Mouse (Mus musculus): Measurements from ENCODE around the gene Ppp1r11.
A peak's percentile ranks its signal among the peaks of the same experiment; 100 is the strongest.
"Not testable (repeated sequence)": the region's sequence is repeated elsewhere in the genome, so short reads cannot be mapped to it uniquely, and the experiment has no call there.

Gene Ppp1r11

GRCm38 (mm10) chr17:36950981-36951947, at the start of gene Ppp1r11:
TSS of gene Ppp1r11 (minus strand) at chr17:36951741.
- peak; percentile 96 for DNase-seq (ENCODE audit: low read depth, low spot score)

GRCm38 (mm10) chr17:37000863-37001262, 49.3 kb upstream of the Ppp1r11 start, which contains the start of gene Zfp57:
TSS of gene Zfp57 (plus strand) at chr17:37001163.
- DNase-seq (ENCODE audit: low read depth, low spot score): no peak

DNA sequence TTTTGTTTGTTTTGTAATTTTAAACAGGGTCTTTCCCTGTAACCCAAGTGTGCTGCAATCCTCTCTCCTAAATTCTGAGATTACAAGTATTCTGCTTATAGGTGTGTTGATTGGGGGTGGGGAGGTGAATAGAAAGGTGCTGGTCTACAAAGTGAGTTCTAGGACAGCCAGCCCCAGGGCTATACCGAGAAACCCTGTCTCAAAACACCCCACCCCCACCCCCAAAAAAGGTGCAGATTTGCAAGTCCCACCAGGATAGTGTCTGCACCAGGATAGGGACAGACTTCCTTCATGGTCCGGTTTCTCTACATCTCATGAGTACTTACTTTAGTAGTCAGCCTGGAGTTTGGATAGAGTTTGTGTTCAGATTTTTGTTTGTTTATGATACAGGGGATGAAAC, 46.9 kb upstream of the Ppp1r11 start:
- DNase-seq (ENCODE audit: low read depth, low spot score): no peak

GRCm38 (mm10) chr17:36997033-36997735, 45.6 kb upstream of the Ppp1r11 start:
- peak; percentile 73 for DNase-seq (ENCODE audit: low read depth, low spot score)

- DNase-seq (ENCODE audit: low read depth, low spot score): no peak
Observed at GRCm38 (mm10) chr17:36995448-36995847, 43.9 kb upstream of the Ppp1r11 start.

DNA sequence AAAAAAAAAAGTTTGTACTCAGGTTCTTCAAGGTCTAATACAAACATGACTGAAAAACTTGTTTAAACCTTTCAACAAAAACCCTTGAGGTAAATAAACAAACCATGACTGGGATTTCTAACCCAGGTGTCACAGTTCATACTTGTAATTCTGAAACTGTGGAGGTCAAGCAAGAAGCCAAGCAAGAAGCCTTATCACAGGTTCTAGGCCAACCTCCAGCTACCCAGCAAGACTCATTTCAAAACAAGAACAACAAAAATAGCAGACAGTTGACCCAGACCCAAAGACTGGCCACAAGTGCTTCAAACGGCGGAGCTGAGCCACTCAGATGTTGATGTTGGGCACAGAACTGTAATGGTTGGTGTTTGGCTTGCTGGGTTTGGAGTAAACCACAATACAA, 43.0 kb upstream of the Ppp1r11 start:
- no peak for DNase-seq (ENCODE audit: low read depth, low spot score)

DNA sequence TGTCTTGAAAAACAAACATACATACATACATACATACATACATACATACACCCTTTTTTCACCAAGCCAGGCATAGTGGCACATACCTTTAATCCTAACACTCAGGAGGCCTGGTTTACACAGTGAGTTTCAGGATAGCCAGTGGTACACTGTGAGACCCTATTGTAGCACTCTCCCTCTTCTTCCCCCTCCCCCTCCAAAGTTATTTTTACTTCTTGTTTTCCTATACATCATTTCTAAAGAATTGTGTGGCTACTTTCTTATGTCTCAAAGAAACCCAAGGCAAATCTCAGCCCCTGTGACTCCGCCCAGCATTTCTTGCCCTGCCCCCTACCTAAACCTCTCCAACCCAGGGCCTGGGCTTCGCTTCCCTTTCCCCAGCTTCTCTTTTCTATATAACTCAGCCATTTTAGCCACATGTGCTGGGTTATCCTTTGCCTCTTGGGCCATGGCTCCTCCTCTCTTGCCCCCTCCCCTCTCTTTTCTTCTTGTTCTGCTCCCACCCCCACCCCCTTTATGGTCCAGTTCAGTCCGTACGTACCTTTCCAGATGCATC, 42.3 kb upstream of the Ppp1r11 start:
- no peak for DNase-seq (ENCODE audit: low read depth, low spot score)

GRCm38 (mm10) chr17:36992336-36993104, 41.0 kb upstream of the Ppp1r11 start:
- DNase-seq (ENCODE audit: low read depth, low spot score): no peak

GRCm38 (mm10) chr17:36990630-36991029, 39.1 kb upstream of the Ppp1r11 start:
- not testable (repeated sequence) for DNase-seq (ENCODE audit: low read depth, low spot score)

DNA sequence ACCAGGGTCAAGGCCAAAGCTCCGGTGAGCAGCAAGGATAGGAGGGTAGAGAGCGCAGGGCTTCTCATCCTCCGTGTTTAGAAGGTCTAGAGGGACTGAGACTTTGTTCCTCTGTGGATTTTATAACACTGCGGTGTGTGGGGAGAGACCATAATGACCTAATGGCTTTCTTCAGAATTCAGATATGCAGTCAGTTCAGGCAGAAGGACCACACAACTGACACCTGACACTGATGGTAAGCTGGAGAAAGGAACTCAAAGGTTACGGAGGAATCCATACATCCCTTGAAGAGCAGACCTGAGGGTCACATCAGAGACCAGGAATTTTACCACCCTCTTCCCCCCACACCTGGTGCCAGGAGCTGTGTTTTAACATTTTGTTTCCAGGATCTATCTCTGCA, 37.9 kb upstream of the Ppp1r11 start, which contains the start of gene H2-M5:
Gene H2-M5, minus strand, starts transcription at position 101 of the 400 bp plus-strand sequence.
- no peak for DNase-seq (ENCODE audit: low read depth, low spot score)

- DNase-seq (ENCODE audit: low read depth, low spot score): no peak
Observed at GRCm38 (mm10) chr17:36988475-36988874, 36.9 kb upstream of the Ppp1r11 start.

- no peak for DNase-seq (ENCODE audit: low read depth, low spot score)
Observed at GRCm38 (mm10) chr17:36982253-36983155, 31.0 kb upstream of the Ppp1r11 start.

DNA sequence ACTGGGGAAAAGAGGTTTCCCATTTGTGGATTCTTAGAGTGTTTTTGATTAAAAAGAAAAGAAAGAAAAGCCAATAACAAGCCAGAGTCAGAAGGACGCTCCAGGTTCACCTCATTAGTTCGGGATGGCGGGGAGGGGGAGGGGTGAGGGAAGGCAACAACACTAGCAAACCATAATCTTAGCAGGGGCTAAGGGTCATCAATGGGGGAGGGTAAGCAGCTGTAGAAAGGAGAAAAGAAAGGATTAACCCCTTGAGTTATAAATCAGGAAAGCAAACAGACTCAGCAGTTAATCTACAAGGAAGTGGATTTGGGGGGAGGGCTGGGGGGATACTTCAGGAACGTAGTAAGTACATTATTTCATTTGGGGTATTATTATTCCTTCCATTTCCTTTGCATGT, 30.3 kb upstream of the Ppp1r11 start:
- no peak for DNase-seq (ENCODE audit: low read depth, low spot score)

GRCm38 (mm10) chr17:36981221-36981813, 29.8 kb upstream of the Ppp1r11 start, which contains the start of gene 2410137M14Rik:
TSS of gene 2410137M14Rik (minus strand) at chr17:36981237.
- DNase-seq (ENCODE audit: low read depth, low spot score): no peak

GRCm38 (mm10) chr17:36973271-36973787, 21.8 kb upstream of the Ppp1r11 start:
- no peak for DNase-seq (ENCODE audit: low read depth, low spot score)

DNA sequence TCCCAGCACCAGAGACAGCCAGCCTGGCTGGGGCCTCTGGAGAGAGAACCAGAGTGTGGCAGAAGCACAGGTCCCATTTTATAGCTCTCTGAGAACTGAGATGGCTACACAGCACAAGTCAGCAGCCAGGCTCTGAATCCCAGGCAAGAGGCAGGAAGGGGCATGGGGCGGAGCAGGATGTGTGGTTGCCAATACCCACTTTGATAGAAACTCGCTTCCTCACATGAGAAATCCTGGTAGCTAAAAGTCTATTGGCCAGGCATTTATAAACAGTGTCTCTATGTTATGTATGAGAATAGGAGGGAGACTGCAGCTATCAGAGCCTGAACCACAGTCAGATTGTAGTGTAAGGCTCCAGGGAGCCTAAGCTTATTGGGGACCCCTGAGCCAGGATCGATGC, 21.2 kb upstream of the Ppp1r11 start:
- DNase-seq (ENCODE audit: low read depth, low spot score): no peak

GRCm38 (mm10) chr17:36971172-36971850, 19.8 kb upstream of the Ppp1r11 start:
- DNase-seq (ENCODE audit: low read depth, low spot score): no peak

DNA sequence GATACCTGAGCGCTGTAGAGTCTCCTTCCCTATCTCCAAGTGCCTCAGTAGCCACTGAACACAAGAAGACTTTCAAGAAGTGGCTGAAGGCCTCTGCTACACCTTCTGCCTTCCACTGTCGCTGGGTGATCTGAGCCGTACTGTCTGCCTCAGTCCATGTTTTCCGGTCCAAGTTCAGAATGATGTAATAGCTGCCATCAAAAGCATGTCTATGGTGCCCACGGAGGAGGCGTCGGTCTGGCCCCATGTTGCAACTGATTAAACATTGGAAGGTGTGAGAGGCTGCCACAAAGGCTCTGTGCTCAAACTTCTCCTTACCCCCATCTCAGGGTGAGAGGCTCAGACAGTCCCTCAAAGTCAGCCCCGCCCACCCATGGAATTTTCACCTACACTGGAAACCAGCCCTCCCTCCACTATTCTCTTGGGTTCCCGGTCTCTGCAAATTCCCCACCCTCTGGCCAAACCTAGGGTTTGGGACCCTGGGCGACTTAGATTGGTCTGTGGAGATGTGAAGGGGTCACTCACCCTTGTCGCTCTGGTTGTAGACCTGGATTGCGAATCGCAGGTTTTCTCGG, 18.9 kb upstream of the Ppp1r11 start:
- no peak for DNase-seq (ENCODE audit: low read depth, low spot score)

- no peak for DNase-seq (ENCODE audit: low read depth, low spot score)
Observed at GRCm38 (mm10) chr17:36966875-36967274, 15.3 kb upstream of the Ppp1r11 start.
